Mouse (Mus musculus): Measurements from ENCODE around the gene Casz1. TPM values are rescaled to one million over a fixed set of nuclear protein-coding genes. Genes with fewer than 3 reads are reported as not detected.
A peak's percentile ranks its signal among the peaks of the same experiment; 100 is the strongest.

Gene Casz1
- polyA plus RNA-seq, 1 experiment from 2014 or later: 9.7 TPM

DNA sequence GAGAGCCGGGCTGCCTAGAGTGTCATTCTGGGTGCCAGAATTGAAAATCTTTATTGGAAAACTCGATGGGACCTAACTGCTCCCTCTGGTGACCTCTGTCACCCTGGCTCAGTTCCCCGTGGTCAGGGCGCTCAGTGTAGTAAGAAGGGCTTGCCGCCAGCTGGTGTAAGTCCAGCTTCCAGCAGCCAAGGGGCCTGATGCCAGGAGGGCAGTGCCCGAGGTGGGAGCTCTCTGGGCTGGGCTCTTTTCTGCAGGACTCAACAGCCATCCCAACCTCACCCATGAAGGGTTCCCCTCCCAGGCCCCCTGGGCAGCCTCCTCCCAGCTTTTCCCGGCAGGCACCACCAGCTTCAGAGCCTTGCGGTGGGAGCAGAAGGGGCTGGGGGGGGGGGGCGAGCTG, 42.0 kb downstream of the Casz1 start:
- no peaks in the 10 kb centered on the region for H3K36me3 ChIP-seq (ENCODE audit: insufficient read depth, low read length)
- no peak overlapping the region for H3K4me3 ChIP-seq (ENCODE audit: low read depth, low read length)
- no peaks in the 10 kb centered on the region for H3K27me3 ChIP-seq (replicated peaks; ENCODE audit: insufficient read depth, low read length)
- H3K9me3 ChIP-seq (ENCODE audit: low read length): no peaks in the 10 kb centered on the region
- H3K27ac ChIP-seq (ENCODE audit: low read length): no peak overlapping the region
- TF ChIP-seq CTCF (IDR thresholded peaks at IDR 0.05): peak; percentile 44
- no peak for TF ChIP-seq EP300 (IDR thresholded peaks at IDR 0.05)
- no peak overlapping the region for H3K9ac ChIP-seq (replicated peaks; ENCODE audit: low read depth)
- no peaks in the 10 kb centered on the region for H3K4me1 ChIP-seq (ENCODE audit: insufficient read depth, low read depth, low read length)
- peak; percentile 34 for DNase-seq (ENCODE audit: low spot score)
- WGBS: 29% methylated on average over 7 of the region's 9 CpGs
- ATAC-seq: peak; percentile 46
- H3K4me2 ChIP-seq (replicated peaks; ENCODE audit: low read depth, low read length): 0 out of 2 replicates have a peak overlapping the region, but pooled peaks have one; percentile 22

DNA sequence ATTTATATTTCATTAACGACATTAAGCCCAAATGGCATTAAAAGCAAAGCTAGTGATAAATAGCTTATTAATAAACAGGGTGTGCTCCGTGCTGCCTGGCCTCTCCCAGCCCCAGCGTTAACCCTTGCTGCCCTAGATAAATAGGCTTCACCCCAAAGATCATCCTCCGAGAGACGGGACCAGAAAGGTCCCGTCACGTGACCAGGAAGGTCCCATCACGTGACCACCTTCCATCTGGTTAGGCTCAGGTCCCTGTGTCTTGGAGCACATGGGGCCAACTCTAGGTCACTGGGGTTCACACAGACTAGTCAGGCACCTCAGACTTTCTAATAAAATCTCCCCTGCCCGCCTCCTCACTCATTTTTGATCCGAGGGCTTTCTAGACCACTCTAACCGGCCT, 42.5 kb downstream of the Casz1 start:
- H3K4me2 ChIP-seq (replicated peaks; ENCODE audit: low read depth, low read length): no peak overlapping the region
- no peak overlapping the region for H3K9ac ChIP-seq (replicated peaks; ENCODE audit: low read depth)
- H3K27me3 ChIP-seq (replicated peaks; ENCODE audit: insufficient read depth, low read length): no peaks in the 10 kb centered on the region
- no peaks in the 10 kb centered on the region for H3K36me3 ChIP-seq (ENCODE audit: insufficient read depth, low read length)
- WGBS: 60% methylated on average over 11 of the region's 11 CpGs
- H3K27ac ChIP-seq (ENCODE audit: low read length): no peak overlapping the region
- DNase-seq (ENCODE audit: low spot score) (no peak), ATAC-seq (no peak)
- no peaks in the 10 kb centered on the region for H3K9me3 ChIP-seq (ENCODE audit: low read length)
- no peak overlapping the region for H3K4me3 ChIP-seq (ENCODE audit: low read depth, low read length)
- no peaks in the 10 kb centered on the region for H3K4me1 ChIP-seq (ENCODE audit: insufficient read depth, low read depth, low read length)
- TF ChIP-seq EP300 (IDR thresholded peaks at IDR 0.05): no peak
- TF ChIP-seq CTCF (IDR thresholded peaks at IDR 0.05): no peak

DNA sequence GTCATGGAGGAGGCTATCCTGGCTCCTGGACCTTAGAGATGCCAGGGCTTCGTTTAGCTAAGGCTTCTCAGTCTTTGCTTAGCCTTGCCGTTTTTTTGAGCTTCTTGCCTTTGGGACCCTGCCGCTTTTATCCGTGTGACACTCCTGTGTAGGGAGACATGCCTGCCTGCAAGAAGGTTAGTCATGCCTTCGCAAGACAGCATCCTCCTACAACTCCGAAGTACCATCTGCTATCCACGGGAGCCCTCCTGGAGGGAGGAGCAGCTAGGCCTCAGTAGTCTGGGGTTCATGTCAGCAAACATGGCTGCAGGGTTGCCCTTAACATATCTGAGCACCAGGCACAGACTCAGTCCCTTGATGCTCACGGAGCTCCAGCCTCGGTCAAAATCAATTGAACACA, 43.4 kb downstream of the Casz1 start:
- no peak for ATAC-seq
- no peaks in the 10 kb centered on the region for H3K9me3 ChIP-seq (ENCODE audit: low read length)
- H3K9ac ChIP-seq (replicated peaks; ENCODE audit: low read depth): no peak overlapping the region
- no peaks in the 10 kb centered on the region for H3K36me3 ChIP-seq (ENCODE audit: insufficient read depth, low read length)
- DNase-seq (ENCODE audit: low spot score): no peak
- TF ChIP-seq EP300 (IDR thresholded peaks at IDR 0.05): no peak
- TF ChIP-seq CTCF (IDR thresholded peaks at IDR 0.05): no peak
- no peaks in the 10 kb centered on the region for H3K27me3 ChIP-seq (replicated peaks; ENCODE audit: insufficient read depth, low read length)
- 89% methylated on average over 9 of the region's 9 CpGs for WGBS
- no peaks in the 10 kb centered on the region for H3K4me1 ChIP-seq (ENCODE audit: insufficient read depth, low read depth, low read length)
- no peak overlapping the region for H3K27ac ChIP-seq (ENCODE audit: low read length)
- H3K4me2 ChIP-seq (replicated peaks; ENCODE audit: low read depth, low read length): no peak overlapping the region
- H3K4me3 ChIP-seq (ENCODE audit: low read depth, low read length): no peak overlapping the region

DNA sequence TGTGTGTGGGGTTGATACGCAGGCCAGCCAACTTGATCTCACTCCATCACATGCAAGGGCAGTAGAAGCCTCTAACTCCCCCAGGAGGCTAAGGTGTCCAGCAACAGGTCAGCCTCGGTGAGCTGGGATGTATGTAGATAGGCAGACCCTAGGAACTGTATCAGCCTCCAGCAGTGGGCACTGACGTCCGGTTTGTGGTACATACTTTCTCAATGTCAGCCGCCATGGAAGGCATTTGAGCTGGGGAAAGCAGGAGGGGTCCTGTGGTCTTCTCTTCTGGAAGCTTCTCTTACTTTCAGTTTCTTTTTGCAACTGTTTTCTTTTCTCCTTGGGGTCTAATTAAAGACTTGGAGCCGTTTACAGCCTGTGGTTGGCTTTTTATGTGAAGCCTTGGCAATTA, 45.2 kb downstream of the Casz1 start:
- H3K9me3 ChIP-seq (ENCODE audit: low read length): no peaks in the 10 kb centered on the region
- no peak overlapping the region for H3K9ac ChIP-seq (replicated peaks; ENCODE audit: low read depth)
- no peak overlapping the region for H3K4me2 ChIP-seq (replicated peaks; ENCODE audit: low read depth, low read length)
- TF ChIP-seq EP300 (IDR thresholded peaks at IDR 0.05) (no peak), CTCF (IDR thresholded peaks at IDR 0.05) (no peak)
- H3K36me3 ChIP-seq (ENCODE audit: insufficient read depth, low read length): no peaks in the 10 kb centered on the region
- no peak for ATAC-seq
- H3K4me1 ChIP-seq (ENCODE audit: insufficient read depth, low read depth, low read length): no peaks in the 10 kb centered on the region
- no peak overlapping the region for H3K27ac ChIP-seq (ENCODE audit: low read length)
- no peaks in the 10 kb centered on the region for H3K27me3 ChIP-seq (replicated peaks; ENCODE audit: insufficient read depth, low read length)
- no peak for DNase-seq (ENCODE audit: low spot score)
- whole genome bisulfite sequencing: 73% methylated on average over 6 of the region's 6 CpGs
- H3K4me3 ChIP-seq (ENCODE audit: low read depth, low read length): no peak overlapping the region

DNA sequence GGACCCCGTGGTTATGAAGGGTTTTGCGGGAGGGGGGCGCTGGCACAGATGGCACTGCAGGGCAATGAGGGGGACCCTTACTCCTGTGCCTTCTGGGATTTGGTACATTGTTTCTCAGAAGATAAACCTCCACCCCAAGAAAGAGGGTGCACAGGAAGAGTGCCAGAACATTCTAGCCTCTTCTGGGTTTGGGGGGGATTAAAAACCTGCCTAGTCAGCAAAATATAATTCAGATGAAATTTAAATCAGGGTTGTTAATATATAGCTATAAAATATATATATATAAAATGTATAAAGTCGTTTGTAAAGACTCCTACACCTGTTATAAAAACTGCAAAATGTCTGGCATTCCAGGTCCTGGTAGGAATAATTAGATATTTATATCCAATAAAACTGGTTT, 48.8 kb downstream of the Casz1 start:
- no peak for ATAC-seq
- no peak overlapping the region for H3K9ac ChIP-seq (replicated peaks; ENCODE audit: low read depth)

DNA sequence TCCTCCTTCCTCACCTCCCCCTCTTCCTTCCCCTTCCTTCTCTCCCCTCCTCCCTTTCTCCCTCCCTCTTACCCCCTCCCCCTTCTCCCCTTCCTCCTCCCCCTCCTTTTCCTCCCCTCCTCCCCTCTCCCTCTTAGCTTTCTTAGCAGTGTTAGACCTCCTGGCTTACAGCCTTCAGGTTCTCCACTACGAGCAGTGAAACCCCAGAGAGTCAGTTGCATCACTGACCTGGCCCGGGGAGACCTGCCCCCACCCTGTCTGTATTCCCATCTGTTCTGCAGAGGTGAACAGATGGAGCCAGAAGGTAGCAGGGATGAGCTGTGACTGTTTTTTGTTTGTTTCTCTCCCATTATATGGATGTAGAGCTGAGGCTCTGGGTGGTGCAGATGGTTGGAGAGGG, 49.9 kb downstream of the Casz1 start:
- Histone ChIP-seq H3K27me3 (replicated peaks; ENCODE audit: insufficient read depth, low read length) (no peaks in the 10 kb centered on the region), H3K9me3 (ENCODE audit: low read length) (no peaks in the 10 kb centered on the region), H3K36me3 (ENCODE audit: insufficient read depth, low read length) (no peaks in the 10 kb centered on the region), H3K4me1 (ENCODE audit: insufficient read depth, low read depth, low read length) (no peaks in the 10 kb centered on the region), H3K4me2 (replicated peaks; ENCODE audit: low read depth, low read length) (no peak overlapping the region), H3K27ac (ENCODE audit: low read length) (no peak overlapping the region), H3K4me3 (ENCODE audit: low read depth, low read length) (no peak overlapping the region), H3K9ac (replicated peaks; ENCODE audit: low read depth) (no peak overlapping the region)
- DNase-seq (ENCODE audit: low spot score) (no peak), ATAC-seq (no peak)
- TF ChIP-seq CTCF (IDR thresholded peaks at IDR 0.05): no peak
- no peak for TF ChIP-seq EP300 (IDR thresholded peaks at IDR 0.05)
- 14% methylated on average over 2 of the region's 2 CpGs for WGBS

More for the DNA sequence above, 48.8 kb downstream of the Casz1 start:
- H3K36me3 ChIP-seq (ENCODE audit: insufficient read depth, low read length): no peaks in the 10 kb centered on the region
- no peak overlapping the region for H3K4me3 ChIP-seq (ENCODE audit: low read depth, low read length)
- DNase-seq (ENCODE audit: low spot score): no peak
- H3K4me2 ChIP-seq (replicated peaks; ENCODE audit: low read depth, low read length): no peak overlapping the region
- no peaks in the 10 kb centered on the region for H3K27me3 ChIP-seq (replicated peaks; ENCODE audit: insufficient read depth, low read length)
- 74% methylated on average over 4 of the region's 4 CpGs for WGBS
- H3K4me1 ChIP-seq (ENCODE audit: insufficient read depth, low read depth, low read length): no peaks in the 10 kb centered on the region
- no peak overlapping the region for H3K27ac ChIP-seq (ENCODE audit: low read length)
- TF ChIP-seq EP300 (IDR thresholded peaks at IDR 0.05): no peak
- TF ChIP-seq CTCF (IDR thresholded peaks at IDR 0.05): no peak
- no peaks in the 10 kb centered on the region for H3K9me3 ChIP-seq (ENCODE audit: low read length)

DNA sequence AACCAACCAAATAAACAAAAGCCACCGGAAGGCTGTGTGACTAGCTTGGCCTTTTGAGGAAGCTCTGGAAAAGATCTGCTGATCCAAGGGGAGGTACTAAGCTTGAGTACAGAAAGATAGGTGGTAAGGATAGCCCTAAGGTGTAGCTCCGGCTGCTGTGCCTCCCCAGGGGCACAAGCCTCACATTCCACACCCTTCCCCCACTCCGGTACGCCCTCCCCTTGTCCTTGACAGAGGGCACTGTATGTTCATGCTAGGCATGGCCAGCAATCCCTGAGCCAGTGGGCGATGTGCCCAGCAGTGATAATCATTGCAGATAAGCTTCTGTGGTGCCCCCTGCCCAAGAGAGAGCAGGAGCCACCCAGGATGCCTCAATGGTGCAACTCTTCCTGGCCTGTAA, 51.3 kb downstream of the Casz1 start:
- Histone ChIP-seq H3K4me1 (ENCODE audit: insufficient read depth, low read depth, low read length) (no peaks in the 10 kb centered on the region), H3K4me2 (replicated peaks; ENCODE audit: low read depth, low read length) (no peak overlapping the region), H3K9me3 (ENCODE audit: low read length) (no peaks in the 10 kb centered on the region), H3K36me3 (ENCODE audit: insufficient read depth, low read length) (no peaks in the 10 kb centered on the region), H3K27ac (ENCODE audit: low read length) (no peak overlapping the region), H3K27me3 (replicated peaks; ENCODE audit: insufficient read depth, low read length) (no peaks in the 10 kb centered on the region), H3K4me3 (ENCODE audit: low read depth, low read length) (no peak overlapping the region), H3K9ac (replicated peaks; ENCODE audit: low read depth) (no peak overlapping the region)
- 74% methylated on average over 5 of the region's 5 CpGs for WGBS
- ATAC-seq: no peak
- DNase-seq (ENCODE audit: low spot score): no peak
- TF ChIP-seq EP300 (IDR thresholded peaks at IDR 0.05) (no peak), CTCF (IDR thresholded peaks at IDR 0.05) (no peak)
